Mouse (Mus musculus) urinary bladder, postnatal 36 days (tissue): Measurements from ENCODE around the gene Ccpg1os.
A peak's percentile ranks its signal among the peaks of the same experiment; 100 is the strongest.

ENCODE experiments used
- DNase-seq, 2 experiments: peaks; one replicate each; pipeline ENCODE4 v3.0.0; 2022; ENCODE audit warnings: low spot score in 2 of 2, mixed read lengths in 1 of 2

Gene Ccpg1os

GRCm38 (mm10) chr9:72985250-72986220 is at the start of gene Ccpg1os, which contains the start of gene Ccpg1:
Gene Ccpg1os (minus strand): TSS chr9:72985382.
Gene Ccpg1 (plus strand): TSS chr9:72985429.
- peak; percentile 90 to 96 for DNase-seq

- DNase-seq = no peak
Measured at GRCm38 (mm10) chr9:73033406-73033805, 48.2 kb upstream of the Ccpg1os start.

- DNase-seq = no peak
Measured at GRCm38 (mm10) chr9:73031421-73031820, 46.2 kb upstream of the Ccpg1os start.

- no peak for DNase-seq
Measured at GRCm38 (mm10) chr9:73030443-73030842, 45.3 kb upstream of the Ccpg1os start.

- no peak for DNase-seq
Measured at GRCm38 (mm10) chr9:73025818-73026636, 40.8 kb upstream of the Ccpg1os start.

GRCm38 (mm10) chr9:73020566-73021097 is 35.5 kb upstream of the Ccpg1os start:
- DNase-seq = no peak

- DNase-seq = no peak
Measured at GRCm38 (mm10) chr9:73019841-73020240, 34.7 kb upstream of the Ccpg1os start.

- no peak for DNase-seq
Measured at GRCm38 (mm10) chr9:73014724-73015123, 29.5 kb upstream of the Ccpg1os start.

- no peak for DNase-seq
Measured at GRCm38 (mm10) chr9:73012629-73013028, 27.4 kb upstream of the Ccpg1os start.

- no peak for DNase-seq
Measured at GRCm38 (mm10) chr9:73008384-73008783, 23.2 kb upstream of the Ccpg1os start.

- no peak for DNase-seq
Measured at GRCm38 (mm10) chr9:73006175-73006574, 21.0 kb upstream of the Ccpg1os start.

GRCm38 (mm10) chr9:73005106-73005505 is 19.9 kb upstream of the Ccpg1os start:
- no peak for DNase-seq

GRCm38 (mm10) chr9:73004076-73004475 is 18.9 kb upstream of the Ccpg1os start:
- no peak for DNase-seq

- no peak for DNase-seq
Measured at GRCm38 (mm10) chr9:73002177-73002576, 17.0 kb upstream of the Ccpg1os start.

GRCm38 (mm10) chr9:73001314-73002011 is 16.3 kb upstream of the Ccpg1os start:
- DNase-seq = no peak

GRCm38 (mm10) chr9:73000487-73000886 is 15.3 kb upstream of the Ccpg1os start:
- DNase-seq = no peak

GRCm38 (mm10) chr9:72996806-72997205 is 11.6 kb upstream of the Ccpg1os start:
- no peak for DNase-seq

GRCm38 (mm10) chr9:72996167-72996566 is 11.0 kb upstream of the Ccpg1os start:
- DNase-seq = no peak

- no peak for DNase-seq
Measured at GRCm38 (mm10) chr9:72992576-72992975, 7.4 kb upstream of the Ccpg1os start.

GRCm38 (mm10) chr9:72991420-72991819 is 6.2 kb upstream of the Ccpg1os start:
- DNase-seq = no peak

- no peak for DNase-seq
Measured at GRCm38 (mm10) chr9:72988706-72989105, 3.5 kb upstream of the Ccpg1os start.
